Mouse (Mus musculus) B cell, adult 2 months (primary cell): ENCODE data around the gene Cyp3a16.
"Not testable (repeated sequence)": the region's sequence is repeated elsewhere in the genome, so short reads cannot be mapped to it uniquely, and the experiment has no call there.

Experiments
- DNase-seq, 2 experiments: peaks; one replicate each; pipeline ENCODE4 v3.0.0; 2022

Cyp3a16 gene

GRCm38 (mm10) chr5:145469623-145470022, at the start of gene Cyp3a16:
Gene Cyp3a16, minus strand, starts transcription at chr5:145469723.
- not testable (repeated sequence) for DNase-seq

GRCm38 (mm10) chr5:145490300-145490699, 20.8 kb upstream of the Cyp3a16 start:
- DNase-seq: no peak

GRCm38 (mm10) chr5:145464304-145465088, 5.0 kb downstream of the Cyp3a16 start:
- no peak for DNase-seq

GRCm38 (mm10) chr5:145462321-145462720, 7.2 kb downstream of the Cyp3a16 start:
- no peak for DNase-seq

- no peak for DNase-seq
These were observed 15.1 kb downstream of the Cyp3a16 start for GRCm38 (mm10) chr5:145454389-145454788.

GRCm38 (mm10) chr5:145433688-145434087, 35.8 kb downstream of the Cyp3a16 start:
- no peak for DNase-seq

- DNase-seq: no peak
These were observed 38.5 kb downstream of the Cyp3a16 start for GRCm38 (mm10) chr5:145431004-145431403.

GRCm38 (mm10) chr5:145422287-145422686, 47.2 kb downstream of the Cyp3a16 start:
- no peak for DNase-seq

GRCm38 (mm10) chr5:145415416-145415815, 54.1 kb downstream of the Cyp3a16 start:
- DNase-seq: not testable (repeated sequence)
